Mouse (Mus musculus) small intestine, adult 2 months (tissue): ENCODE measurements at regions not wholly inside any gene's neighbourhood (a gene's known extent, or its start where the extent isn't known, plus 50 kb on each side); places are given as distances from the start of the nearest gene placed in this dataset.
A peak's percentile ranks its signal among the peaks of the same experiment; 100 is the strongest.

Experiments used
- H3K27ac ChIP-seq: fragments of 200-500 bp; 2 replicates; pipeline ENCODE4 v1.5.1; 2012; ENCODE audit warnings: low read depth, low read length, control low read depth, inconsistent platforms; ENCODE audit not compliant: insufficient read depth
- H3K27me3 ChIP-seq: fragments of 200-500 bp; 2 replicates; pipeline ENCODE4 v1.6.1; 2012; ENCODE audit warnings: mild to moderate bottlenecking, moderate library complexity, low read length, inconsistent platforms; ENCODE audit not compliant: control insufficient read depth, insufficient read depth
- H3K36me3 ChIP-seq: fragments of 200-500 bp; 2 replicates; pipeline ENCODE4 v1.6.1; 2012; ENCODE audit warnings: mild to moderate bottlenecking, low read length, control low read depth, inconsistent platforms; ENCODE audit not compliant: control insufficient read depth, insufficient read depth
- H3K4me1 ChIP-seq: fragments of 200-500 bp; 2 replicates; pipeline ENCODE4 v1.6.1; 2012; ENCODE audit warnings: low read length, inconsistent platforms, mixed read lengths; ENCODE audit not compliant: control insufficient read depth, insufficient read depth, insufficient read length
- H3K4me3 ChIP-seq: fragments of 200-500 bp; 2 replicates; pipeline ENCODE4 v1.5.1; 2012; ENCODE audit warnings: low read depth, mild to moderate bottlenecking, control low read depth, inconsistent platforms, low read length, moderate library complexity
- CTCF ChIP-seq: fragments of 200-500 bp; IDR thresholded peaks from 2 replicates; pipeline ENCODE4 v1.5.1; 2012; ENCODE audit warnings: low read depth, mild to moderate bottlenecking, control low read depth, inconsistent platforms, low read length, moderate library complexity, mixed read lengths; ENCODE audit not compliant: insufficient replicate concordance, insufficient read length; ENCODE audit errors: extremely low read depth
- POLR2A ChIP-seq: fragments of 200-500 bp; IDR thresholded peaks from 2 replicates; pipeline ENCODE4 v1.6.1; 2012; ENCODE audit warnings: low read depth, mild to moderate bottlenecking, control low read depth, inconsistent platforms, low read length, moderate library complexity
- WGBS: fragments of 180-500 bp; shearing (Covaris S2); methylation state at CpG from one replicate; pipeline ENCODE4 v1.1.7; 2018; 5-methylcytosine and 5-hydroxymethylcytosine counted together

GRCm38 (mm10) chr5:107035376-107035775 is 71.3 kb downstream of the Cdc7 start:
- no peak overlapping the region for H3K4me3 ChIP-seq
- H3K27ac ChIP-seq: no peak overlapping the region
- no peak for TF ChIP-seq CTCF
- no peak for TF ChIP-seq POLR2A
- no peaks in the 10 kb centered on the region for H3K27me3 ChIP-seq
- WGBS: 68% methylated on average over 4 of the region's 4 CpGs
- no peaks in the 10 kb centered on the region for H3K36me3 ChIP-seq
- H3K4me1 ChIP-seq: no peaks in the 10 kb centered on the region

DNA sequence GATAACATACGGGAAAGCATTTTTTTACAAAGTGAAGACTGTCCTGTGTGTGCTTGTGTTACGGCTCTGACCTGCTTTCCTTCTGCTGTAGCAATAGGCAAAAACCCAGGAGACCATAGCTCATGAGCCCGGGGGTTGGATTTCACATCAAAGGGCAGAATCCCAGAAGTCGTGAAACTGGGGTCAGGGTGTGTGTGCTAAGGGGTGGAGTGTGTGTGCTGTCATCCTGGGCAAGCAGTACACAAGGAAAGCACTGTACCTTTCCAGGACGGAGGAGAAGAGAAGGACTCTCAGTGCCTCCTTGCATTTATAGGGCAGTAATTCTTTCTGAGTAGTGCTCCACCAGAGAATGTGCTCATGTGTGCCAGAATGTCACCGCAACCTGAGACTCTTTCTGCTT is 71.7 kb downstream of the Cdc7 start:
- Histone ChIP-seq H3K27ac (no peak overlapping the region), H3K27me3 (no peaks in the 10 kb centered on the region), H3K4me3 (no peak overlapping the region), H3K36me3 (no peaks in the 10 kb centered on the region), H3K4me1 (peaks cover 3% of the 10 kb centered on the region)
- no peak for TF ChIP-seq POLR2A
- TF ChIP-seq CTCF: no peak
- WGBS: 60% methylated on average over 6 of the region's 6 CpGs

GRCm38 (mm10) chr5:107036475-107036874 is 72.4 kb downstream of the Cdc7 start:
- peaks cover 4% of the 10 kb centered on the region for H3K4me1 ChIP-seq
- TF ChIP-seq CTCF (no peak), POLR2A (no peak)
- H3K27me3 ChIP-seq: no peaks in the 10 kb centered on the region
- H3K27ac ChIP-seq: no peak overlapping the region
- H3K4me3 ChIP-seq: no peak overlapping the region
- no peaks in the 10 kb centered on the region for H3K36me3 ChIP-seq
- WGBS: 79% methylated on average over 6 of the region's 6 CpGs

- no peak overlapping the region for H3K4me3 ChIP-seq
- H3K4me1 ChIP-seq: peaks cover 4% of the 10 kb centered on the region
- H3K27ac ChIP-seq: no peak overlapping the region
- no peaks in the 10 kb centered on the region for H3K27me3 ChIP-seq
- WGBS: 78% methylated on average over 6 of the region's 6 CpGs
- no peaks in the 10 kb centered on the region for H3K36me3 ChIP-seq
- TF ChIP-seq POLR2A (no peak), CTCF (no peak)
Measured at GRCm38 (mm10) chr5:107037087-107037486, 73.0 kb downstream of the Cdc7 start.

DNA sequence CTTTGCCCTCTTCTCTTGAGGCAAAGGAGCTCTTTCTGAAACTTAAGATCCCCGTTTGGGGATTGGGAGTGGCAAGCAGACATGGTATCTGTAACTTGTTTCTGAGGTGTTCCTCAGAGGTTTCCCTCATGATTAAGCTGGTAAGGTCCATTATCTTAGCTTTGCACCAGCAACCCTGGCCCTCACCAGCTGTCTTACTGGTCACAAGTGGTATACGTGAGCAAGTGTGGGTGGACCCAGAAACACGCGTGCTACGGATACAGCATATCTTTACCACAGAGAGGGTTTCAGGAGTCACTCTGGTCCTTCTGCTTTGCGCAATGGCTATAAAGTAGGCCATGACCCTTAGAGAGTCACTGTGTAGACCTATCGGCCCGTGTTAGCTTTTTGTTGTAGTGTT is 75.2 kb downstream of the Cdc7 start:
- Histone ChIP-seq H3K4me3 (no peak overlapping the region), H3K36me3 (no peaks in the 10 kb centered on the region), H3K27me3 (no peaks in the 10 kb centered on the region), H3K27ac (no peak overlapping the region), H3K4me1 (peaks cover 4% of the 10 kb centered on the region)
- 91% methylated on average over 8 of the region's 8 CpGs for WGBS
- TF ChIP-seq POLR2A: no peak
- no peak for TF ChIP-seq CTCF

GRCm38 (mm10) chr5:107039956-107040355 is 75.8 kb downstream of the Cdc7 start:
- Histone ChIP-seq H3K27ac (0 out of 2 replicates have a peak overlapping the region, but pooled peaks have one; percentile 2), H3K36me3 (no peaks in the 10 kb centered on the region), H3K4me1 (peaks cover 4% of the 10 kb centered on the region), H3K4me3 (no peak overlapping the region), H3K27me3 (no peaks in the 10 kb centered on the region)
- 48% methylated on average over 6 of the region's 6 CpGs for WGBS
- TF ChIP-seq CTCF (no peak), POLR2A (no peak)

- no peak for TF ChIP-seq POLR2A
- no peak for TF ChIP-seq CTCF
- WGBS: 24% methylated on average over 10 of the region's 10 CpGs
- Histone ChIP-seq H3K4me1 (peaks cover 4% of the 10 kb centered on the region), H3K27me3 (no peaks in the 10 kb centered on the region), H3K27ac (peak overlapping the region; percentile 65), H3K4me3 (no peak overlapping the region), H3K36me3 (no peaks in the 10 kb centered on the region)
Measured at GRCm38 (mm10) chr5:107040489-107040888, 76.4 kb downstream of the Cdc7 start.

DNA sequence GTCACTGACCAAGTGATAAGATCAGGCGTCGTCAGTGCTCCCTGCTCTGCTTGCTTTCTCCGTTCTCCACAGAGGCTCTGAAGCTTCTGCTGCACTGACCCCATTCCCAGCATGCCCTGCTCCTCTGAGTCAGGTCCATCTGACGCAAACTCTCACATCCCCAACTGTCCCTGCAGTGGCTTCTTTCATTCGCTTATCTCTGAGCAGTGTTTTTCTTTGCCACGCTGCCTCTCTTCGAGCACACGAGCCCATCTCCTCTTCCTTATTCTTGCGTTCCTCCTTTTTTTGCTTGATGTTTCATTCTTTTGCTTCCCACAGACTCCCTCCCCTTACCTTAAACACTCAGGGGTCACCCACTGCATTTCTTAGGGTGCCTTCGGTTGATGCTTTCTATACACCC is 81.0 kb downstream of the Cdc7 start:
- H3K27ac ChIP-seq: no peak overlapping the region
- 81% methylated on average over 10 of the region's 10 CpGs for WGBS
- no peak for TF ChIP-seq POLR2A
- no peak for TF ChIP-seq CTCF
- H3K4me1 ChIP-seq: peaks cover 8% of the 10 kb centered on the region
- no peak overlapping the region for H3K4me3 ChIP-seq
- H3K27me3 ChIP-seq: no peaks in the 10 kb centered on the region
- H3K36me3 ChIP-seq: no peaks in the 10 kb centered on the region
